Mouse (Mus musculus): Measurements from ENCODE around the gene Col25a1. TPM values are rescaled to one million over a fixed set of nuclear protein-coding genes. Genes with fewer than 3 reads are reported as not detected.
A peak's percentile ranks its signal among the peaks of the same experiment; 100 is the strongest.

Col25a1 gene
- polyA plus RNA-seq (2015; fragmentation: Nextera tagmentation; extraction: Ambion mirVana): 21.9 and 25.0 TPM in 2 replicates

GRCm38 (mm10) chr3:130131201-130131600, at the start of gene Col25a1:
Col25a1 (plus strand) TSS chr3:130131501.
- Histone ChIP-seq H3K9ac (no peak within 1 kb of the TSS), H3K4me2 (replicated peaks) (0 out of 2 replicates have a peak within 1 kb of the TSS, but pooled peaks have one; percentile 5), H3K4me1 (peaks cover 29% of the 10 kb centered on the region), H3K4me3 (no peak within 1 kb of the TSS), H3K36me3 (no peaks in the 10 kb centered on the region), H3K9me3 (no peaks in the 10 kb centered on the region), H3K27ac (no peak within 1 kb of the TSS), H3K27me3 (no peaks in the 10 kb centered on the region)
- no peak for ATAC-seq (ENCODE audit: low FRiP score, low read depth)
- 77% methylated on average over 8 of the region's 8 CpGs for WGBS

GRCm38 (mm10) chr3:130083312-130083711, 48.0 kb upstream of the Col25a1 start:
- H3K27ac ChIP-seq: no peak overlapping the region
- no peaks in the 10 kb centered on the region for H3K27me3 ChIP-seq
- peaks cover 4% of the 10 kb centered on the region; the same call in 1 of the 2 replicates for H3K9me3 ChIP-seq
- H3K4me2 ChIP-seq (replicated peaks): no peak overlapping the region
- no peak for ATAC-seq (ENCODE audit: low FRiP score, low read depth)
- no peaks in the 10 kb centered on the region for H3K36me3 ChIP-seq
- whole genome bisulfite sequencing: 74% methylated on average over 2 of the region's 2 CpGs
- no peak overlapping the region for H3K9ac ChIP-seq
- no peak overlapping the region for H3K4me3 ChIP-seq
- H3K4me1 ChIP-seq: peaks cover 23% of the 10 kb centered on the region

- Histone ChIP-seq H3K9me3 (peaks cover 4% of the 10 kb centered on the region; the same call in 1 of the 2 replicates), H3K36me3 (no peaks in the 10 kb centered on the region), H3K4me1 (peaks cover 26% of the 10 kb centered on the region), H3K27me3 (no peaks in the 10 kb centered on the region), H3K9ac (no peak overlapping the region), H3K4me3 (peak overlapping the region; percentile 19), H3K27ac (peak overlapping the region; percentile 80), H3K4me2 (replicated peaks) (peak overlapping the region; percentile 49)
- WGBS: 27% methylated on average over 13 of the region's 13 CpGs
- ATAC-seq (ENCODE audit: low FRiP score, low read depth): peak; percentile 90
Observed at GRCm38 (mm10) chr3:130086372-130087080, 44.8 kb upstream of the Col25a1 start.

GRCm38 (mm10) chr3:130087466-130087865, 43.8 kb upstream of the Col25a1 start:
- Histone ChIP-seq H3K4me1 (peaks cover 26% of the 10 kb centered on the region), H3K4me2 (replicated peaks) (no peak overlapping the region), H3K9ac (no peak overlapping the region), H3K27ac (no peak overlapping the region), H3K36me3 (no peaks in the 10 kb centered on the region), H3K27me3 (no peaks in the 10 kb centered on the region), H3K9me3 (peaks cover 4% of the 10 kb centered on the region; the same call in 1 of the 2 replicates), H3K4me3 (no peak overlapping the region)
- 81% methylated on average over 9 of the region's 9 CpGs for WGBS
- ATAC-seq (ENCODE audit: low FRiP score, low read depth): no peak

GRCm38 (mm10) chr3:130088654-130089053, 42.6 kb upstream of the Col25a1 start:
- H3K9ac ChIP-seq: no peak overlapping the region
- no peak for ATAC-seq (ENCODE audit: low FRiP score, low read depth)
- H3K27ac ChIP-seq: no peak overlapping the region
- H3K4me3 ChIP-seq: no peak overlapping the region
- no peaks in the 10 kb centered on the region for H3K36me3 ChIP-seq
- no peak overlapping the region for H3K4me2 ChIP-seq (replicated peaks)
- peaks cover 26% of the 10 kb centered on the region for H3K4me1 ChIP-seq
- WGBS: 92% methylated on average over 9 of the region's 9 CpGs
- H3K27me3 ChIP-seq: no peaks in the 10 kb centered on the region
- peaks cover 4% of the 10 kb centered on the region; the same call in 1 of the 2 replicates for H3K9me3 ChIP-seq

- no peak overlapping the region for H3K27ac ChIP-seq
- no peaks in the 10 kb centered on the region for H3K9me3 ChIP-seq
- ATAC-seq (ENCODE audit: low FRiP score, low read depth): no peak
- WGBS: 84% methylated on average over 9 of the region's 9 CpGs
- no peaks in the 10 kb centered on the region for H3K27me3 ChIP-seq
- no peak overlapping the region for H3K4me3 ChIP-seq
- H3K4me1 ChIP-seq: peaks cover 26% of the 10 kb centered on the region
- no peak overlapping the region for H3K4me2 ChIP-seq (replicated peaks)
- H3K9ac ChIP-seq: no peak overlapping the region
- H3K36me3 ChIP-seq: no peaks in the 10 kb centered on the region
Observed at GRCm38 (mm10) chr3:130090460-130090859, 40.8 kb upstream of the Col25a1 start.

- Histone ChIP-seq H3K9me3 (no peaks in the 10 kb centered on the region), H3K9ac (no peak overlapping the region), H3K4me2 (replicated peaks) (no peak overlapping the region), H3K27me3 (no peaks in the 10 kb centered on the region), H3K4me1 (no peaks in the 10 kb centered on the region), H3K36me3 (no peaks in the 10 kb centered on the region), H3K4me3 (no peak overlapping the region), H3K27ac (no peak overlapping the region)
- 68% methylated on average over 5 of the region's 5 CpGs for WGBS
- ATAC-seq (ENCODE audit: low FRiP score, low read depth): no peak
Observed at GRCm38 (mm10) chr3:130094125-130094704, 37.1 kb upstream of the Col25a1 start.

- no peak overlapping the region for H3K27ac ChIP-seq
- no peaks in the 10 kb centered on the region for H3K9me3 ChIP-seq
- no peak overlapping the region for H3K4me2 ChIP-seq (replicated peaks)
- H3K4me3 ChIP-seq: no peak overlapping the region
- no peaks in the 10 kb centered on the region for H3K4me1 ChIP-seq
- no peaks in the 10 kb centered on the region for H3K27me3 ChIP-seq
- 0 out of 2 replicates have a peak, but pooled peaks have one; percentile 19 for ATAC-seq (ENCODE audit: low FRiP score, low read depth)
- H3K36me3 ChIP-seq: no peaks in the 10 kb centered on the region
- 36% methylated on average over 5 of the region's 5 CpGs for WGBS
- H3K9ac ChIP-seq: no peak overlapping the region
Observed at GRCm38 (mm10) chr3:130095160-130095781, 36.0 kb upstream of the Col25a1 start.

GRCm38 (mm10) chr3:130103486-130103885, 27.8 kb upstream of the Col25a1 start:
- H3K9ac ChIP-seq: no peak overlapping the region
- H3K27ac ChIP-seq: no peak overlapping the region
- H3K4me2 ChIP-seq (replicated peaks): no peak overlapping the region
- H3K27me3 ChIP-seq: no peaks in the 10 kb centered on the region
- no peak overlapping the region for H3K4me3 ChIP-seq
- no peaks in the 10 kb centered on the region for H3K9me3 ChIP-seq
- 74% methylated on average over 8 of the region's 8 CpGs for WGBS
- no peak for ATAC-seq (ENCODE audit: low FRiP score, low read depth)
- no peaks in the 10 kb centered on the region for H3K36me3 ChIP-seq
- H3K4me1 ChIP-seq: peaks cover 18% of the 10 kb centered on the region

GRCm38 (mm10) chr3:130104471-130104870, 26.8 kb upstream of the Col25a1 start:
- WGBS: 24% methylated on average over 9 of the region's 9 CpGs
- H3K4me2 ChIP-seq (replicated peaks): peak overlapping the region; percentile 51

GRCm38 (mm10) chr3:130116886-130117285, 14.4 kb upstream of the Col25a1 start:
- Histone ChIP-seq H3K9ac (no peak overlapping the region), H3K9me3 (no peaks in the 10 kb centered on the region), H3K36me3 (no peaks in the 10 kb centered on the region), H3K27ac (no peak overlapping the region), H3K4me2 (replicated peaks) (no peak overlapping the region), H3K27me3 (no peaks in the 10 kb centered on the region), H3K4me1 (no peaks in the 10 kb centered on the region), H3K4me3 (no peak overlapping the region)
- 33% methylated on average over 6 of the region's 6 CpGs for WGBS
- no peak for ATAC-seq (ENCODE audit: low FRiP score, low read depth)

More at GRCm38 (mm10) chr3:130104471-130104870, 26.8 kb upstream of the Col25a1 start:
- ATAC-seq (ENCODE audit: low FRiP score, low read depth): no peak
- no peak overlapping the region for H3K9ac ChIP-seq
- H3K27me3 ChIP-seq: no peaks in the 10 kb centered on the region
- no peaks in the 10 kb centered on the region for H3K9me3 ChIP-seq
- H3K4me3 ChIP-seq: peak overlapping the region; percentile 7; the same call in 1 of the 2 replicates
- H3K36me3 ChIP-seq: no peaks in the 10 kb centered on the region
- H3K27ac ChIP-seq: no peak overlapping the region
- H3K4me1 ChIP-seq: peaks cover 18% of the 10 kb centered on the region

- H3K36me3 ChIP-seq: no peaks in the 10 kb centered on the region
- no peak overlapping the region for H3K9ac ChIP-seq
- H3K4me1 ChIP-seq: peaks cover 29% of the 10 kb centered on the region
- no peak overlapping the region for H3K4me3 ChIP-seq
- 16% methylated on average over 8 of the region's 8 CpGs for whole genome bisulfite sequencing
- no peak overlapping the region for H3K27ac ChIP-seq
- no peak overlapping the region for H3K4me2 ChIP-seq (replicated peaks)
- H3K27me3 ChIP-seq: no peaks in the 10 kb centered on the region
- peak; percentile 88 for ATAC-seq (ENCODE audit: low FRiP score, low read depth)
- H3K9me3 ChIP-seq: no peaks in the 10 kb centered on the region
Observed at GRCm38 (mm10) chr3:130127840-130128239, 3.5 kb upstream of the Col25a1 start.
